Comparison of ENCODE assay signal across 9 mouse cellular contexts in the genomic region with DNA sequence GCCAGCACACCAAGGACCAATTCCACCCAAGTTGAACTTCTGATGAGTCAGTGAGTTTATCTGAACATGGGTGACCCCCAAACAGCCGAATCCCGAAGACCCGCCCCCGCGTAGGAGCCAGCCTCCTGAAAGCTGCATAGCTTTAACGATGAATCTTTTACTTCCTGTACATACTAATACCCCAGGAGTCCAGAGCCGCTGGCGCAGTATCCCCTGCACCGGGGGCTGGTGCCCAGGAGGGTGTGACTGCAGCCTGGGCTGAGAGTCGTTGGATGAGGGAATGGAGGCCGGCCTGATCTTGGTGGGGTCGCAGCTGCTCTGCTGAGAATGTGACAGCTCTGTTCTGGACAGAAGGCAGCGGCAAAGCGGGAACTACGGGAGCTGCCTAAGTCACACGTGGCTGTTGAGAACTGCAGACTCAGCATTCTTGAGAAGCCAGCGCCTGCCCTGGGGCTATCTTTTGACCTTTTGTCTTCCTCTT. TPM values are rescaled to one million over a fixed set of nuclear protein-coding genes. Genes with fewer than 3 reads are reported as not detected.
A peak's percentile ranks its signal among the peaks of the same experiment; 100 is the strongest.
DNase-seq lines count a peak whose midpoint lies in the region; ATAC-seq lines count a peak whose summit lies in the region.
"Had no signal": no experiment of that assay in that cellular context is flagged by ENCODE, and none has a peak within 500 bp of the region (broad histone marks: within the 10 kb centered on the region; RNA-seq: fewer than 3 reads in every experiment).

No protein-coding gene starts in this region.

- no peak for ATAC-seq in forebrain, embryonic 14.5 days
- ATAC-seq in midbrain, embryonic 11.5 days (ENCODE audit: low FRiP score): peak; percentile 19; the same call in 1 of the 2 replicates

- no peak overlapping the region for H3K27ac ChIP-seq in forebrain, embryonic 14.5 days (ENCODE audit: low read depth, low read length)
- no peak overlapping the region for H3K27ac ChIP-seq in midbrain, embryonic 11.5 days (ENCODE audit: low read depth, low read length)

- no peaks in the 10 kb centered on the region for H3K9me3 ChIP-seq in forebrain, embryonic 14.5 days (replicated peaks; ENCODE audit: control insufficient read depth, low read length)
- H3K9me3 ChIP-seq in midbrain, embryonic 11.5 days (ENCODE audit: control insufficient read depth, low read length): no peaks in the 10 kb centered on the region

- no peak overlapping the region for H3K4me3 ChIP-seq in forebrain, embryonic 14.5 days (ENCODE audit: low read depth, low read length)
- H3K4me3 ChIP-seq in midbrain, embryonic 11.5 days (ENCODE audit: low read depth, low read length): no peak overlapping the region
- H3K4me3 ChIP-seq: myocyte had no signal

- WGBS in forebrain, embryonic 14.5 days: 16% methylated on average over 17 of the region's 17 CpGs
- 17% methylated on average over 17 of the region's 17 CpGs for WGBS in midbrain, embryonic 11.5 days

- H3K4me2 ChIP-seq in forebrain, embryonic 14.5 days (ENCODE audit: low read length): peak overlapping the region; percentile 27
- peak overlapping the region; percentile 30 for H3K4me2 ChIP-seq in midbrain, embryonic 11.5 days

- no peaks in the 10 kb centered on the region for H3K4me1 ChIP-seq in forebrain, embryonic 14.5 days (ENCODE audit: control insufficient read depth, insufficient read depth, low read length)
- H3K4me1 ChIP-seq in midbrain, embryonic 11.5 days (ENCODE audit: control insufficient read depth, insufficient read depth, low read length): peaks cover 6% of the 10 kb centered on the region; the same call in 1 of the 2 replicates

- peak overlapping the region; percentile 43; the same call in 1 of the 2 replicates for H3K9ac ChIP-seq in forebrain, embryonic 14.5 days (ENCODE audit: low read length)
- H3K9ac ChIP-seq in midbrain, embryonic 11.5 days (ENCODE audit: low read length): peak overlapping the region; percentile 31; the same call in 1 of the 2 replicates

- no peaks in the 10 kb centered on the region for H3K27me3 ChIP-seq in forebrain, embryonic 14.5 days (replicated peaks; ENCODE audit: control insufficient read depth, insufficient read depth, low read length)
- no peaks in the 10 kb centered on the region for H3K27me3 ChIP-seq in midbrain, embryonic 11.5 days (ENCODE audit: control insufficient read depth, insufficient read depth, low read length)

- DNase-seq in urinary bladder, postnatal 14 days (ENCODE audit: low spot score): peak; percentile 41
- no peak for DNase-seq in urinary bladder, postnatal 25 days (ENCODE audit: low spot score)
- no peak for DNase-seq in forebrain, embryonic 14.5 days (ENCODE audit: low spot score)
- DNase-seq in kidney, adult 9 months: peak; percentile 52
- DNase-seq in midbrain, embryonic 11.5 days (ENCODE audit: low spot score, missing footprints): no peak
- DNase-seq in ovary, adult 18-20 months (ENCODE audit: low spot score): no peak
- DNase-seq in gastrocnemius, postnatal 4 days (ENCODE audit: low spot score in 2 of 2): no peak
- no peak for DNase-seq in cerebellum, adult 11-12 months

- no peaks in the 10 kb centered on the region for H3K36me3 ChIP-seq in forebrain, embryonic 14.5 days (ENCODE audit: control insufficient read depth, insufficient read depth, low read length)
- H3K36me3 ChIP-seq in midbrain, embryonic 11.5 days (ENCODE audit: control insufficient read depth, insufficient read depth, low read length): no peaks in the 10 kb centered on the region

RNA-seq across cellular contexts. Expression of a gene that starts 28.2 kb away (rescaled TPM):
- 56.7 and 93.1 TPM in 2 replicates for polyA plus RNA-seq in forebrain, embryonic 14.5 days (2014; fragmentation: Nextera tagmentation; extraction: Ambion mirVana)
- polyA plus RNA-seq in midbrain, embryonic 11.5 days (2014; fragmentation: Nextera tagmentation; extraction: Ambion mirVana): 102 and 106 TPM in 2 replicates
- total RNA-seq in gastrocnemius, postnatal 4 days (2021): 10 to 100 TPM; 62.2 to 80.4 TPM

RNA-seq across cellular contexts. Expression of a gene that starts 48.0 kb away (rescaled TPM):
- polyA plus RNA-seq in forebrain, embryonic 14.5 days (2014; fragmentation: Nextera tagmentation; extraction: Ambion mirVana): 18,182 and 18,289 TPM in 2 replicates
- polyA plus RNA-seq in midbrain, embryonic 11.5 days (2014; fragmentation: Nextera tagmentation; extraction: Ambion mirVana): 7,669 and 8,043 TPM in 2 replicates
- total RNA-seq in gastrocnemius, postnatal 4 days (2021): 100 to 1,000 TPM; 355 to 415 TPM

RNA-seq across cellular contexts. Expression of a gene that starts 48.1 kb away (rescaled TPM):
- polyA plus RNA-seq in forebrain, embryonic 14.5 days (2014; fragmentation: Nextera tagmentation; extraction: Ambion mirVana): not detected in 2 replicates
- not detected in 2 replicates for polyA plus RNA-seq in midbrain, embryonic 11.5 days (2014; fragmentation: Nextera tagmentation; extraction: Ambion mirVana)
- not detected for total RNA-seq in gastrocnemius, postnatal 4 days (2021)

RNA-seq across cellular contexts. Expression of a gene that starts 53.5 kb away (rescaled TPM):
- 0.84 and 1.0 TPM in 2 replicates for polyA plus RNA-seq in forebrain, embryonic 14.5 days (2014; fragmentation: Nextera tagmentation; extraction: Ambion mirVana)
- polyA plus RNA-seq in midbrain, embryonic 11.5 days (2014; fragmentation: Nextera tagmentation; extraction: Ambion mirVana): 3.6 and 4.8 TPM in 2 replicates
- total RNA-seq in gastrocnemius, postnatal 4 days (2021): 1 to 10 TPM; 3.0 to 4.7 TPM

Comparison
In these comparisons a context has a peak if more than half of its experiments do, and no peak if none do; other contexts are left out.
1. DNase-seq: peak in urinary bladder, postnatal 14 days (single experiment) and kidney, adult 9 months (single experiment); none in urinary bladder, postnatal 25 days (single experiment), forebrain, embryonic 14.5 days (single experiment), midbrain, embryonic 11.5 days (single experiment), ovary, adult 18-20 months (single experiment), gastrocnemius, postnatal 4 days (0 of 2) and cerebellum, adult 11-12 months (single experiment).